Mouse (Mus musculus) lung, postnatal 0 days (tissue): ENCODE measurements around the gene Trim47. TPM values are rescaled to one million over a fixed set of nuclear protein-coding genes. Genes with fewer than 3 reads are reported as not detected.
A peak's percentile ranks its signal among the peaks of the same experiment; 100 is the strongest.

ENCODE experiments used
- ATAC-seq: fragments of 200-750 bp; cut with Nextera tagmentation; 2 replicates; pipeline ENCODE4 v1.8.0; 2017; ENCODE audit warnings: moderate library complexity
- DNase-seq: peaks from one replicate; pipeline ENCODE4 v3.0.0-alpha.2; 2016; ENCODE audit warnings: low spot score
- H3K27ac ChIP-seq: fragments of 300-500 bp; sonication (generic); 2 replicates; pipeline ENCODE4 v1.5.1; 2014; ENCODE audit warnings: antibody characterized with exemption, mild to moderate bottlenecking, low read length, mixed read lengths
- H3K27me3 ChIP-seq: fragments of 300-500 bp; sonication (generic); replicated peaks from 2 replicates; pipeline ENCODE4 v1.6.1; 2014; ENCODE audit warnings: low read length, mixed read lengths; ENCODE audit not compliant: insufficient read depth
- H3K36me3 ChIP-seq: fragments of 300-500 bp; sonication (generic); 2 replicates; pipeline ENCODE4 v1.6.1; 2014; ENCODE audit warnings: low read length, mixed read lengths; ENCODE audit not compliant: insufficient read depth
- H3K4me1 ChIP-seq: fragments of 300-500 bp; sonication (generic); 2 replicates; pipeline ENCODE4 v1.6.1; 2014; ENCODE audit warnings: antibody characterized with exemption, low read depth, low read length, mixed read lengths; ENCODE audit not compliant: insufficient read depth
- H3K4me2 ChIP-seq: fragments of 300-500 bp; sonication (generic); replicated peaks from 2 replicates; pipeline ENCODE4 v1.6.1; 2014; ENCODE audit warnings: low read depth, mild to moderate bottlenecking, low read length, moderate library complexity, mixed read lengths
- H3K4me3 ChIP-seq: fragments of 300-500 bp; sonication (generic); 2 replicates; pipeline ENCODE4 v1.5.1; 2014; ENCODE audit warnings: low read depth, low read length
- H3K9ac ChIP-seq: fragments of 300-500 bp; sonication (generic); replicated peaks from 2 replicates; pipeline ENCODE4 v1.6.1; 2014; ENCODE audit warnings: low read depth, mild to moderate bottlenecking
- H3K9me3 ChIP-seq: fragments of 300-500 bp; sonication (generic); 2 replicates; pipeline ENCODE4 v1.6.1; 2016; ENCODE audit warnings: low read length, mixed read lengths
- CTCF ChIP-seq: IDR thresholded peaks from 2 replicates; pipeline ENCODE4 v1.5.1; 2016; ENCODE audit warnings: antibody characterized with exemption, mild to moderate bottlenecking
- EP300 ChIP-seq: IDR thresholded peaks from 2 replicates; pipeline ENCODE4 v1.6.1; 2016; ENCODE audit warnings: antibody characterized with exemption, mild to moderate bottlenecking, control low read depth
- WGBS: fragments of 180-500 bp; shearing (Covaris S2); extraction: QIAGEN DNeasy Blood & Tissue Kit; methylation state at CpG from one replicate; pipeline ENCODE4 v1.1.7; 2014; 5-methylcytosine and 5-hydroxymethylcytosine counted together
- polyA plus RNA-seq: library from polyadenylated mRNA; unstranded; fragments of >200 nt; fragmentation: Nextera tagmentation; extraction: Ambion mirVana; gene quantifications from 2 replicates; pipeline ENCODE4 v1.2.1, GENCODE M21; 2015

Gene Trim47
- polyA plus RNA-seq, 1 experiment from 2014 or later = 26.3 TPM

DNA sequence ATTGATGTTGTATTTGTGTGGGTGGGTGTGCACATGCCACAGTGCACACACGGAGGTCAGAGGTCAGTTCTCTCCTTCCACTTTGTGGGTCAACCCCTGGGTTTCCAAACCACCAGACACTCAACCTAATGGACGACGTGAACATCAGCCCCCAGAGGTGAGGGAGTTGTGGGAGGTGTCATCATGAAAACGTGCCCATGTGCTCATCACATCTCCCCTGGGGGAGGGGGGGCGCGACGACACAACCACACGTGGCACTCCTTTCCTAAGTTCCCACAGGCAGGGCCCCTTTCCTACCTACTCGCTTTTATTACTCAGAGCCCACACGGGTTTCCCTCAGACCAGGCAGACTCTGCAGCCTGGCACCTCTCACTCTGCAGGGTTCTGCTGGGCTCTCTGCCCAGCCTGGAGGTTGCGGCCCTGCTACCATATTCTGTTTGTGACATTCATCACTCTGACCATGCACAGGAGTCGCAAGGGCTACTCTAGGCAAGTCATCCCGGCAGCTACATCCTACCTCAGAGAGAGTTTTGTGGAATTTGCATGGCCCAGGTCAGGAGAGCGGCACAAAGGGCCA, 43.8 kb downstream of the Trim47 start:
- Histone ChIP-seq H3K27me3 (no peaks in the 10 kb centered on the region), H3K9ac (no peak overlapping the region), H3K27ac (no peak overlapping the region), H3K9me3 (no peaks in the 10 kb centered on the region), H3K4me1 (peaks cover 14% of the 10 kb centered on the region; the same call in 1 of the 2 replicates), H3K4me3 (no peak overlapping the region), H3K36me3 (peaks cover 30% of the 10 kb centered on the region; the same call in 1 of the 2 replicates), H3K4me2 (no peak overlapping the region)
- 86% methylated on average over 14 of the region's 14 CpGs for WGBS
- no peak for TF ChIP-seq CTCF
- TF ChIP-seq EP300 = no peak
- ATAC-seq = no peak
- no peak for DNase-seq

DNA sequence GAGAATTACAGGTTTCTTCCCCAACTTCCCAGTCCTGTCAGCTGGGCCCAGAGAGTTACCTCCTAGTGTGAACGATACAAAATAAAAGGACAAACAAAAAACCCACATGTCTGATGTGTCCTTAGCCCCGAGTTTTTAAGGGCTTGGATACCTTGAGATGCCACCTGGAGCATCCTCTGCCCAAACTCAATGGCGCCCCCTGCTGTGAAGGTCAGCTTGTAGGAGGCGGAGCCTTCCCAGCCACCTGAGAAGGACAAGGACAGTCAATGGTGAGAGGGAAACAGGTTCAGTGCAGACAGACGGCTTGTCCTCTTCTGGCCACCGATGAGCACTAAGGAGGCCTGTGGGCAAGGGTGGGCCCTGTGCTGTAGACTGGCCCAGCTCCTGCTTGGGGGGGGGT, 45.9 kb downstream of the Trim47 start:
- H3K36me3 ChIP-seq = peaks cover 30% of the 10 kb centered on the region; the same call in 1 of the 2 replicates
- no peaks in the 10 kb centered on the region for H3K9me3 ChIP-seq
- H3K9ac ChIP-seq = no peak overlapping the region
- no peak overlapping the region for H3K4me3 ChIP-seq
- H3K4me2 ChIP-seq = no peak overlapping the region
- peak; percentile 74 for TF ChIP-seq CTCF
- TF ChIP-seq EP300 = no peak
- ATAC-seq (no peak), DNase-seq (peak; percentile 66)
- 65% methylated on average over 6 of the region's 6 CpGs for WGBS
- H3K4me1 ChIP-seq = peaks cover 12% of the 10 kb centered on the region; the same call in 1 of the 2 replicates
- no peak overlapping the region for H3K27ac ChIP-seq
- no peaks in the 10 kb centered on the region for H3K27me3 ChIP-seq

GRCm38 (mm10) chr11:116079511-116079910, 47.5 kb downstream of the Trim47 start:
- H3K36me3 ChIP-seq = peaks cover 30% of the 10 kb centered on the region; the same call in 1 of the 2 replicates
- H3K4me2 ChIP-seq = no peak overlapping the region
- TF ChIP-seq EP300 = no peak
- no peak for TF ChIP-seq CTCF
- no peaks in the 10 kb centered on the region for H3K9me3 ChIP-seq
- peaks cover 4% of the 10 kb centered on the region; the same call in 1 of the 2 replicates for H3K4me1 ChIP-seq
- H3K9ac ChIP-seq = no peak overlapping the region
- ATAC-seq = no peak
- 67% methylated on average over 10 of the region's 10 CpGs for WGBS
- no peak overlapping the region for H3K4me3 ChIP-seq
- DNase-seq = no peak
- no peaks in the 10 kb centered on the region for H3K27me3 ChIP-seq
- no peak overlapping the region for H3K27ac ChIP-seq

- TF ChIP-seq CTCF = no peak
- TF ChIP-seq EP300 = no peak
- no peak overlapping the region for H3K4me3 ChIP-seq
- WGBS = 53% methylated on average over 10 of the region's 10 CpGs
- peak overlapping the region; percentile 34; the same call in 1 of the 2 replicates for H3K27ac ChIP-seq
- DNase-seq (no peak), ATAC-seq (no peak)
- no peaks in the 10 kb centered on the region for H3K27me3 ChIP-seq
- H3K4me2 ChIP-seq = no peak overlapping the region
- peaks cover 4% of the 10 kb centered on the region; the same call in 1 of the 2 replicates for H3K4me1 ChIP-seq
- no peaks in the 10 kb centered on the region for H3K9me3 ChIP-seq
- no peak overlapping the region for H3K9ac ChIP-seq
- peaks cover 30% of the 10 kb centered on the region; the same call in 1 of the 2 replicates for H3K36me3 ChIP-seq
These were observed 48.2 kb downstream of the Trim47 start for GRCm38 (mm10) chr11:116078676-116079320.

GRCm38 (mm10) chr11:116078221-116078620, 48.8 kb downstream of the Trim47 start:
- peak overlapping the region; percentile 92 for H3K27ac ChIP-seq
- peaks cover 24% of the 10 kb centered on the region; the same call in 1 of the 2 replicates for H3K36me3 ChIP-seq
- no peak overlapping the region; the same call in 1 of the 2 replicates for H3K9ac ChIP-seq
- peak overlapping the region; percentile 31; the same call in 1 of the 2 replicates for H3K4me3 ChIP-seq
- H3K4me1 ChIP-seq = peaks cover 4% of the 10 kb centered on the region; the same call in 1 of the 2 replicates
- WGBS = 7% methylated on average over 16 of the region's 16 CpGs
- ATAC-seq = peak; percentile 69
- TF ChIP-seq EP300 (no peak), CTCF (no peak)
- no peaks in the 10 kb centered on the region for H3K9me3 ChIP-seq
- no peaks in the 10 kb centered on the region for H3K27me3 ChIP-seq
- DNase-seq = peak; percentile 77
- H3K4me2 ChIP-seq = peak overlapping the region; percentile 61

GRCm38 (mm10) chr11:116077446-116078204, 49.4 kb downstream of the Trim47 start, which contains the start of gene Unc13d:
Gene Unc13d (minus strand): TSS chr11:116077961.
- DNase-seq (peak; percentile 84), ATAC-seq (peak; percentile 88)
- Histone ChIP-seq H3K27me3 (no peaks in the 10 kb centered on the region), H3K27ac (peak within 1 kb of the TSS; percentile 92), H3K9me3 (no peaks in the 10 kb centered on the region), H3K4me2 (peak within 1 kb of the TSS; percentile 61), H3K36me3 (peaks cover 20% of the 10 kb centered on the region; the same call in 1 of the 2 replicates), H3K9ac (peak within 1 kb of the TSS; percentile 50), H3K4me3 (peak within 1 kb of the TSS; percentile 31), H3K4me1 (peaks cover 4% of the 10 kb centered on the region; the same call in 1 of the 2 replicates)
- 49% methylated on average over 22 of the region's 22 CpGs for WGBS
- TF ChIP-seq EP300 = peak; percentile 69
- TF ChIP-seq CTCF = peak; percentile 72
